Mouse (Mus musculus): ENCODE measurements around the gene Vmn2r89. TPM values are rescaled to one million over a fixed set of nuclear protein-coding genes. Genes with fewer than 3 reads are reported as not detected.
"Not testable (repeated sequence)": the region's sequence is repeated elsewhere in the genome, so short reads cannot be mapped to it uniquely, and the experiment has no call there.

Vmn2r89 gene
- polyA plus RNA-seq, 1 experiment from 2014 or later: not detected

GRCm38 (mm10) chr14:51482051-51482715 is 30.5 kb downstream of the Vmn2r89 start:
- no peak overlapping the region for H3K9ac ChIP-seq (replicated peaks; ENCODE audit: low read depth, low read length)
- WGBS: 90% methylated on average over 5 of the region's 5 CpGs

GRCm38 (mm10) chr14:51482971-51483381 is 31.3 kb downstream of the Vmn2r89 start:
- not testable (repeated sequence) for H3K27ac ChIP-seq (ENCODE audit: low read length); H3K36me3 ChIP-seq (ENCODE audit: control insufficient read depth, insufficient read depth); H3K4me2 ChIP-seq (ENCODE audit: low read length); H3K9ac ChIP-seq (replicated peaks; ENCODE audit: low read depth, low read length); H3K9me3 ChIP-seq (ENCODE audit: control insufficient read depth, low read length); H3K4me1 ChIP-seq (replicated peaks; ENCODE audit: control insufficient read depth, insufficient read depth, low read length); H3K4me3 ChIP-seq (replicated peaks; ENCODE audit: low read length); ATAC-seq; H3K27me3 ChIP-seq (replicated peaks; ENCODE audit: control insufficient read depth, insufficient read depth, low read length)
- WGBS: 87% methylated on average over 10 of the region's 10 CpGs

More at GRCm38 (mm10) chr14:51482051-51482715, 30.5 kb downstream of the Vmn2r89 start:
- Histone ChIP-seq H3K4me1 (replicated peaks; ENCODE audit: control insufficient read depth, insufficient read depth, low read length) (no peaks in the 10 kb centered on the region), H3K4me3 (replicated peaks; ENCODE audit: low read length) (no peak overlapping the region), H3K27ac (ENCODE audit: low read length) (no peak overlapping the region), H3K36me3 (ENCODE audit: control insufficient read depth, insufficient read depth) (no peaks in the 10 kb centered on the region), H3K4me2 (ENCODE audit: low read length) (no peak overlapping the region), H3K27me3 (replicated peaks; ENCODE audit: control insufficient read depth, insufficient read depth, low read length) (no peaks in the 10 kb centered on the region), H3K9me3 (ENCODE audit: control insufficient read depth, low read length) (no peaks in the 10 kb centered on the region)
- no peak for ATAC-seq

- no peak overlapping the region for H3K9ac ChIP-seq (replicated peaks; ENCODE audit: low read depth, low read length)
- 100% methylated on average over 1 of the region's 1 CpGs for WGBS
- no peak overlapping the region for H3K27ac ChIP-seq (ENCODE audit: low read length)
- ATAC-seq: no peak
- no peaks in the 10 kb centered on the region for H3K9me3 ChIP-seq (ENCODE audit: control insufficient read depth, low read length)
- H3K27me3 ChIP-seq (replicated peaks; ENCODE audit: control insufficient read depth, insufficient read depth, low read length): no peaks in the 10 kb centered on the region
- H3K36me3 ChIP-seq (ENCODE audit: control insufficient read depth, insufficient read depth): no peaks in the 10 kb centered on the region
- H3K4me3 ChIP-seq (replicated peaks; ENCODE audit: low read length): no peak overlapping the region
- H3K4me1 ChIP-seq (replicated peaks; ENCODE audit: control insufficient read depth, insufficient read depth, low read length): no peaks in the 10 kb centered on the region
- H3K4me2 ChIP-seq (ENCODE audit: low read length): no peak overlapping the region
These were observed 32.0 kb downstream of the Vmn2r89 start for GRCm38 (mm10) chr14:51483671-51484070.

- H3K4me2 ChIP-seq (ENCODE audit: low read length): no peak overlapping the region
- H3K27ac ChIP-seq (ENCODE audit: low read length): no peak overlapping the region
- ATAC-seq: no peak
- no peaks in the 10 kb centered on the region for H3K4me1 ChIP-seq (replicated peaks; ENCODE audit: control insufficient read depth, insufficient read depth, low read length)
- WGBS: 65% methylated on average over 1 of the region's 1 CpGs
- H3K4me3 ChIP-seq (replicated peaks; ENCODE audit: low read length): no peak overlapping the region
- no peak overlapping the region for H3K9ac ChIP-seq (replicated peaks; ENCODE audit: low read depth, low read length)
- H3K27me3 ChIP-seq (replicated peaks; ENCODE audit: control insufficient read depth, insufficient read depth, low read length): no peaks in the 10 kb centered on the region
- H3K9me3 ChIP-seq (ENCODE audit: control insufficient read depth, low read length): no peaks in the 10 kb centered on the region
- H3K36me3 ChIP-seq (ENCODE audit: control insufficient read depth, insufficient read depth): no peaks in the 10 kb centered on the region
These were observed 34.5 kb downstream of the Vmn2r89 start for GRCm38 (mm10) chr14:51486111-51486510.

- Histone ChIP-seq H3K4me2 (ENCODE audit: low read length) (no peak overlapping the region), H3K4me1 (replicated peaks; ENCODE audit: control insufficient read depth, insufficient read depth, low read length) (no peaks in the 10 kb centered on the region), H3K9me3 (ENCODE audit: control insufficient read depth, low read length) (no peaks in the 10 kb centered on the region), H3K4me3 (replicated peaks; ENCODE audit: low read length) (no peak overlapping the region), H3K9ac (replicated peaks; ENCODE audit: low read depth, low read length) (no peak overlapping the region), H3K27me3 (replicated peaks; ENCODE audit: control insufficient read depth, insufficient read depth, low read length) (no peaks in the 10 kb centered on the region), H3K27ac (ENCODE audit: low read length) (no peak overlapping the region), H3K36me3 (ENCODE audit: control insufficient read depth, insufficient read depth) (no peaks in the 10 kb centered on the region)
- ATAC-seq: no peak
- WGBS: 90% methylated on average over 2 of the region's 2 CpGs
These were observed 44.1 kb downstream of the Vmn2r89 start for GRCm38 (mm10) chr14:51495781-51496180.

GRCm38 (mm10) chr14:51496955-51497354 is 45.3 kb downstream of the Vmn2r89 start:
- Histone ChIP-seq H3K9ac (replicated peaks; ENCODE audit: low read depth, low read length) (no peak overlapping the region), H3K27me3 (replicated peaks; ENCODE audit: control insufficient read depth, insufficient read depth, low read length) (no peaks in the 10 kb centered on the region), H3K4me3 (replicated peaks; ENCODE audit: low read length) (no peak overlapping the region), H3K4me1 (replicated peaks; ENCODE audit: control insufficient read depth, insufficient read depth, low read length) (no peaks in the 10 kb centered on the region), H3K27ac (ENCODE audit: low read length) (no peak overlapping the region), H3K9me3 (ENCODE audit: control insufficient read depth, low read length) (no peaks in the 10 kb centered on the region), H3K36me3 (ENCODE audit: control insufficient read depth, insufficient read depth) (no peaks in the 10 kb centered on the region), H3K4me2 (ENCODE audit: low read length) (no peak overlapping the region)
- no peak for ATAC-seq
- WGBS: 93% methylated on average over 1 of the region's 1 CpGs

GRCm38 (mm10) chr14:51497958-51498357 is 46.3 kb downstream of the Vmn2r89 start:
- no peaks in the 10 kb centered on the region for H3K9me3 ChIP-seq (ENCODE audit: control insufficient read depth, low read length)
- H3K27me3 ChIP-seq (replicated peaks; ENCODE audit: control insufficient read depth, insufficient read depth, low read length): no peaks in the 10 kb centered on the region
- no peak for ATAC-seq
- no peaks in the 10 kb centered on the region for H3K36me3 ChIP-seq (ENCODE audit: control insufficient read depth, insufficient read depth)
- no peak overlapping the region for H3K9ac ChIP-seq (replicated peaks; ENCODE audit: low read depth, low read length)
- H3K27ac ChIP-seq (ENCODE audit: low read length): no peak overlapping the region
- WGBS: 93% methylated on average over 2 of the region's 2 CpGs
- no peak overlapping the region for H3K4me2 ChIP-seq (ENCODE audit: low read length)
- no peaks in the 10 kb centered on the region for H3K4me1 ChIP-seq (replicated peaks; ENCODE audit: control insufficient read depth, insufficient read depth, low read length)
- H3K4me3 ChIP-seq (replicated peaks; ENCODE audit: low read length): no peak overlapping the region

- Histone ChIP-seq H3K4me2 (ENCODE audit: low read length) (no peak overlapping the region), H3K4me3 (replicated peaks; ENCODE audit: low read length) (no peak overlapping the region), H3K9me3 (ENCODE audit: control insufficient read depth, low read length) (no peaks in the 10 kb centered on the region), H3K9ac (replicated peaks; ENCODE audit: low read depth, low read length) (no peak overlapping the region), H3K27ac (ENCODE audit: low read length) (no peak overlapping the region), H3K4me1 (replicated peaks; ENCODE audit: control insufficient read depth, insufficient read depth, low read length) (no peaks in the 10 kb centered on the region), H3K27me3 (replicated peaks; ENCODE audit: control insufficient read depth, insufficient read depth, low read length) (no peaks in the 10 kb centered on the region), H3K36me3 (ENCODE audit: control insufficient read depth, insufficient read depth) (no peaks in the 10 kb centered on the region)
- 84% methylated on average over 2 of the region's 2 CpGs for WGBS
- no peak for ATAC-seq
These were observed 48.1 kb downstream of the Vmn2r89 start for GRCm38 (mm10) chr14:51499707-51500275.

GRCm38 (mm10) chr14:51500461-51500860 is 48.8 kb downstream of the Vmn2r89 start:
- H3K9ac ChIP-seq (replicated peaks; ENCODE audit: low read depth, low read length): no peak overlapping the region
- no peaks in the 10 kb centered on the region for H3K9me3 ChIP-seq (ENCODE audit: control insufficient read depth, low read length)
- WGBS: 89% methylated on average over 4 of the region's 4 CpGs
- no peak overlapping the region for H3K4me2 ChIP-seq (ENCODE audit: low read length)
- no peaks in the 10 kb centered on the region for H3K36me3 ChIP-seq (ENCODE audit: control insufficient read depth, insufficient read depth)
- no peak overlapping the region for H3K27ac ChIP-seq (ENCODE audit: low read length)
- H3K27me3 ChIP-seq (replicated peaks; ENCODE audit: control insufficient read depth, insufficient read depth, low read length): no peaks in the 10 kb centered on the region
- ATAC-seq: no peak
- no peaks in the 10 kb centered on the region for H3K4me1 ChIP-seq (replicated peaks; ENCODE audit: control insufficient read depth, insufficient read depth, low read length)
- H3K4me3 ChIP-seq (replicated peaks; ENCODE audit: low read length): no peak overlapping the region

All from forebrain, embryonic 16.5 days (tissue).